Mouse (Mus musculus) urinary bladder, postnatal 25 days (tissue): ENCODE data around the gene 2410137M14Rik.

Experiments
- DNase-seq: peaks from one replicate; pipeline ENCODE4 v3.0.0; 2022; ENCODE audit warnings: low spot score

The 2410137M14Rik gene

DNA sequence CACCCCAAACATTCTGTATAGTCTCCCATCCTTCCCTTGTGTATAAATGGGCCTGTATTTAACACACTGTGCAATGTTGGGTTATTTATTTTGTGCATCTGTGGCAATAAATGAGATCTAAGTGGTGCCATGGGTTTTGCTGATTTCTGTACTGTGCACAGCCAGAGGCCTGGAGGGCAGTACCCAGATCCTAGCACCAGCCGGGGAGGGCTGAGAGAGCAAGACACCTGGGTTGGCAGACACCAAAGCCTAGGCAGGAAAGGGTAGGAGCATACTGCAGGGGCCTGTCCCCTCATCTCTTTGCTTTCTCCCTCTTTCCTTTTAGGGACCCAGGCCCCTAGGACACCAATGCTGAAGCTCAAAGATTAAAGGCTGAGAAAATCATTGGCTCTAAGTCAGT is 32.8 kb downstream of the 2410137M14Rik start:
- no peak for DNase-seq

DNA sequence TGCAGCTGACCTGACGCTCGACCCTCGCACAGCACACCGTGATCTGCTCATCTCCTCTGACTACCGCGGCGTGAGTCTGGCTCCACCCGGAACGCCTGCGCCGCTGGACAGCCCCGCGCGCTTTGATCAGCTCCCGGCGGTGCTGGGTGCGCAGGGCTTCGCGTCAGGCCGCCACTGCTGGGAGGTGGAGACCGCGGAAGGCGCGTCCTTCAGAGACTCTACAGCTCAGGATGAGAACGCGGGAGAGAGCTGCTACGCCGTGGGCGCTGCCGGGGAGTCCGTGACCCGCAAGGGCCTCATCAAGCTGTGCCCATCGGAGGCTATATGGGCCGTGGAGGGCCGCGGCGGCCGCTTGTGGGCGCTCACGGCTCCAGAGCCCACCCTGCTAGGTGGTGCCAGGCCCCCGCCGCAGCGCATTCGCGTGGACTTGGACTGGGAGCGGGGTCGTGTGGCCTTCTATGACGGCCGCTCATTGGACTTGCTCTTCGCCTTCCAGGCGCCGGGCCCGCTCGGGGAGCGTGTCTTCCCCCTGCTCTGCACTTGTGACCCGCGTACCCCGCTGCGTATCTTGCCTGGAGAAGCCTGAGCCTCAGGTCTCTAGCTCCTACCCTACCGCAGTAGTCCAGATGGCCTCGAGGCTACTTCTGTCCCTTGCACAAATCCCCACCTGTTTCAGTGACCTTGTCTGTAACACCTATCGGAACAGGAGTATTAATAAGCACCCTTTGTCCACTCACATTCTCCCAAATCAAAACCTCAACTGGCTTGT is 33.8 kb downstream of the 2410137M14Rik start:
- DNase-seq, result peak; percentile 38

DNA sequence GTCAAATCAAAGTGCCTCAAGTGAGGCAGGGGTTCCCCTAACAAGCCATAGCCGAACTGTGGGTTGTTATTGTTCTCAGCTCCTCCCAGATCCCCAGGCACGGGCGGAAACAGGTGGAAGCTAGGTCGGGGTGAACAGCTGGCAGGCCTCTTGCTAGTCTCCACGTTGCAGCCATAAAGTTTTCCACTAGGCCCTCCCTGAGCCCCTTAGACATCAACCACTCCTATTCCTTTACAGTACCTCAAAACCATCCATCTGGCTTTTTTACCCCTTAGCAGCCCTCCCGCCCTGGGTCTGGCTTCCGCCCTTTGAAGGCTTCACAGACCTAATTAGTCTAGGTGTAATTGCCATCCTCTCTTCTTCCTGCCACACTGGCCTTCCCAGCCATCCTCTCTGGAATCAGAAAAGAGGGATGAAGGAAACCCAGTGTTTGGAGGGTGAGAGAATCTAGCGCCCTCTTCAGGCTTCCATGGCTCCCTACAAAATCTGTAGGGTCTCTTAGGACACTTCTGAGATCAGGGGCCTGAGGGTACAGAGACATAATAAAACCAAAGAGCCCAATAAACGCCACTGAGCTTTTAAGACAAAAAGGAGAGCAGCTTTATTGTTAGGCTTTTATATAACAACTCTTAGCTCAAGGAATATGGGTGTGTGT is 36.8 kb downstream of the 2410137M14Rik start:
- no peak for DNase-seq

DNA sequence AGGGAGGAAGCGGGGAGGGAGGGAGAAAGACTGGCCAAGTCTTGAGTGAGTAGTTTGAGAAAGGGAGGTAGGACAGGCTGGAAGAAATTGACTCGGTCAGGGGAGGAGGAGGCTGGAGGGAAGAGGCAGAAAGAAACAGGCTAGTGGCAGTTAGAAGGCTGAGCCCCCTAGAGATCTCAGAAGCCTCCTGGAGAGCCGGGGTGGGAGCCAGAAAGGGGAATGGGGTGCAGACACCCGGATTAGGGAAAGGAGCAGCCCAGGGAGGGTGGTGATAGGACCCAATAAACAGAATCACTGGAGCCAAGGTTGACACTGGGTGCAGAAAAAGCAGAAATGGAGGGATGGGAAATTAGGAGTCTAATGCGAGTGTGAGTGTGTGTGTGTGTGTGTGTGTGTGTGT is 37.3 kb downstream of the 2410137M14Rik start:
- DNase-seq, result no peak

DNA sequence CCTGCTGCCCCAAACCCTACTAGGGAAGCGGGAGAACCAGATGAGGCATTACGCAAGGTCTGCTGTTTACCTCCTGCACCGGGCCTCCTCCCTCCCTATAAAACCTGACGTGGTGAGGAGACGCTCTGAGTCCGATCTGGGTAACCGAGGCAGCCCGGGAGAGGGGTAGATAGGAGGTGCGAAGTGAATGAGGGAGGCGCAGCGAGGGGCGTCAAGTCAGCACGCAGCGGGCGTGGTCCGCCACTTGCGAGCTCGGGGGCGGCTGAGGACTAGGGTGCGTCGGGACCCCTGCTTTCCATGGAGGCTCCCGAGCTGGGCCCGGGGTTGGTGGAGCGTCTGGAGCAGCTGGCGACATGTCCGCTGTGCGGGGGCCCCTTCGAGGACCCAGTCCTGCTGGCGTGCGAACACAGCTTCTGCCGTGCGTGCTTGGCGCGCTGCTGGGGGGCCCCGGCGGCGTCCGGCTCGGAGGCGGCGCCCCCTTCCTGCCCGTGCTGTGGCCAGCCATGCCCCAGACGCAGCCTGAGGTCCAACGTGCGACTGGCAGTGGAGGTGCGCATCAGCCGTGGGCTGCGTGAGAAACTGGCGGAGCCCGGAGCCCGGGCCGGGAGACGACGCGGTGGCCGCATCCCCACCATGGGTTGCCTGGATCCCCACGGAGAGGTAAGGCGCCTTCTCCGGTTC is 38.1 kb downstream of the 2410137M14Rik start, which contains the start of gene Rnf39:
Gene Rnf39 (plus strand): TSS at position 128 of the 681 bp plus-strand sequence.
- peak; percentile 38 for DNase-seq

DNA sequence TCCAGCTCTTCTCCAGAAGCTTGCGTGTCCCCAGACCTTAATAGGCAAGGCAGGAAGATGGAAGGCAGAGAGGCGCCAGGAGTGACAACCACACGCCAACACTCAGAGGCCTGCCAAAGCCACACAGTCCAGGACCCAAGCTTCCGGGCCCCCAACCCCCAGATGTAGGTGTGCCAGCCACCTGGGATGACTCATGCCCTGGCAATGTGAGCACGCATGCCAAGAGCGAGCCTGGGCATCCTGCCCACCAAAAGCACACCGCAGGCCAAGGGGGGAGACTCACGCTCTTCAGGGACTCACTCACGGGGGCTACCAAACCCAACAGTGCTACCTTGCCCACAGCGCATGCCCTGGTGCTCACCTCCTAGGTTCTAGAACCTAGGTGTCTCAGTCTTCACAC is 38.6 kb downstream of the 2410137M14Rik start:
- DNase-seq, result peak; percentile 69

DNA sequence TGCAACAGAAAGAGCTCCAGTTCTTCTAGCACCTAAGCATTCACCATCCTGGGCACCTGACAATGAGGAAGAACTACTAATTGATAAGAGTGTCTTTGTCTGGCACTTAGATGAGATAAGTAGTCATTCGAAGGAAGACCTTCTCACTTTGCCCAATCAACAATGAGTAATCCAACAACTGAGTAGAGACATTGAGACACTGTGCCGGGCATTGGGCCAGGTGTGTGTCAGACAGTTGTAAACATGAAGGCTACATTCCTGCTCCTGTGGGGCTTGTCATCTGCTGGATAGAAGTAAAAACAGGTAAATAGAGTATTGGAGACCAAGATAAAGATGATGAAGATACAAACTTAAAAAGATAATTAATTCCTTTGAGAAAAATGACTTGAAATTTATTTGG is 43.0 kb downstream of the 2410137M14Rik start:
- DNase-seq, result no peak

DNA sequence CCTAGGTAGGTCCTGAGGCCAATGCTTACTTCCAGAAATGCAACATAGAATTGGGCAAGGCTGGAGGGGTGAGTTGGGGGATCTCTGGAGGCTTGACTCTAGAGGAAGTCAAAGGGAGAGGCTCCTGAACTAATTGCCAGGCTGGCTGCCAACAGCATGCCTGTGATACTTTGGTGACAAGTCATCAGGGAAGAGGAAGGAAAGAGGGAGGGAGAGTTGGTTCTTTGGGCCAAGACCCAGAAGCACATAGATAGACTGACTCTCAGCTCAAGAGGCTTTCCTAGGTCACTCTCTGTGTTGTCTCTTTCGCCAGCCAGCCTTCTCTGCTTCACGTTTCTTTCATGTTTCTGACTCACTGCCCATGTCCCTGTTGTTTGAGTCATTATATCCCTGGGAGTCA is 49.2 kb downstream of the 2410137M14Rik start:
- no peak for DNase-seq

DNA sequence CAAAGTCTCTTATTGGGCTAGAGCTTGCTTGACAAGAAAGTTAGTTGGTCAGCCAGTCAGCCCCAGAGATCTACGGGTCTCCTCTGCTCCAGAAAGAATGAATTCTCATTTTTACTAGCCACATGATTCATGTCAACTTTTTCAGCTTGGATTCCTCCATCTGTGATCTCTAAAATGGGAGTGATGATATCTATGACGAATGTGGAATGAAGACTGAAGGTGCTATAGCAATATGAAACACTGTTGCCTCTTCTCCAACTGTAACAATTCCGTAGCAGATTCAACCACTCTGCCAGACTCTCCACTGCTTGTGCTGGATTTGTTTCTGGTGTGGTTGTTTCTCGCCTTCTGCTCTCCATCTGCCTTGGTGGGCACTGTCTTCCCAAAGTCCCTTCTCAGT is 49.9 kb downstream of the 2410137M14Rik start:
- DNase-seq, result no peak

DNA sequence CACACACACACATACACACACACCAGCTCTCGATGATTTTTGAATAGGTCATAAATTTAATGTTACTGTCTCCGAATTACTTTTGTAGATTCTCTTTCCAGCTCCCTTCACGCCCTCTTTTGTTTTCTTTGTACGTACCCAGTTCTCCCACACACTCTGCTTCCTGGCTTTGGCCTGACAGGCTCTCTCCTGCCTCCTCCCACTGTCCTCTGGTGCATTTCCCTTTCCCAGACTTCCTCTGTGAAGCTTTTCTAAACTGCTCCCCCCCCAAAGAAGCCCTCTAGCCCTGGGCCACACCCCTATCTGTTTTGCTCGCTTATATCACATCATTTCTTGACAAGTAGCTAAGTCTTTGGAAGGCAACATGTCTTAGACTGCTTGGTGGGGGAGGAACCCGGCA is 50.8 kb downstream of the 2410137M14Rik start:
- no peak for DNase-seq

DNA sequence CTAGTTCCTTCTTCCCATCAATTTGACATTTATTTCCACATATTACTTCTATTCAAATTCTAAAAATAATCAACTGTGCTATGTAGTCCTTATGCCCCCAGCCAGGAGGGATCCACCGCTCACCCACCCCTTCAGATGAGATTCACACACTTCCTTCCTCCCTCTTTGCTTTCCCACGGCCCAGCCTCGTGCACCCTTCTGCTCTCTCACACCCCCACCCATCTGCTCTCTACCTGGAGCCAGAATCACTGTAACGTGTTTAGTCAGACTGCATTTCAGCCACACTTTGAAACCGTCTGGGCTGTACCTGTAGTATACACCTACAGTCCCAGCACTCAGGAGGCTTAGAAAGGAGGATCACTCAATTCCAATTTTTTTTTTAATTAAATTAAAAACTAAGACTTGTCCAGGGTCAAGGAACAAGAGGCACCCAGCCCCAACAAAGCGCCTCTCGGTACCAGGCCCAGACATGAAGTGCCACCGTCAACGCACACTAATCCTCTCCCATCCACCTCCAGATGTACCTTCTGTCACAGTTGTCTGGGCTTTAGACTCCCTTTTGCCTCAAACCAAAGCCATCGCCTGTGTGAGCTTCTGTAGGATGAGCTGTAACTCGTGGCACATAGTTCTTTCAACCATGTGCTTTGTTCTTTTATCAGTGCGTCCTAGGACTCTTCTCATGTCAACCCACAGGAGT is 51.7 kb downstream of the 2410137M14Rik start:
- DNase-seq, result no peak
